Mouse (Mus musculus) liver, postnatal 0 days (tissue): ENCODE measurements around the gene Fam186b.

Experiments
- CTCF ChIP-seq: sonication (generic); IDR thresholded peaks from 2 replicates; pipeline ENCODE4 v1.5.1; 2016; ENCODE audit warnings: antibody characterized with exemption, low read depth
- EP300 ChIP-seq: IDR thresholded peaks from 2 replicates; pipeline ENCODE4 v1.6.1; 2016; ENCODE audit warnings: antibody characterized with exemption, low read depth, mild to moderate bottlenecking

GRCm38 (mm10) chr15:99284527-99285188 is 11.0 kb downstream of the Fam186b start:
- no peak for TF ChIP-seq CTCF
- no peak for TF ChIP-seq EP300
